Mouse (Mus musculus): Measurements from ENCODE around the gene Mycbp2.

DNA sequence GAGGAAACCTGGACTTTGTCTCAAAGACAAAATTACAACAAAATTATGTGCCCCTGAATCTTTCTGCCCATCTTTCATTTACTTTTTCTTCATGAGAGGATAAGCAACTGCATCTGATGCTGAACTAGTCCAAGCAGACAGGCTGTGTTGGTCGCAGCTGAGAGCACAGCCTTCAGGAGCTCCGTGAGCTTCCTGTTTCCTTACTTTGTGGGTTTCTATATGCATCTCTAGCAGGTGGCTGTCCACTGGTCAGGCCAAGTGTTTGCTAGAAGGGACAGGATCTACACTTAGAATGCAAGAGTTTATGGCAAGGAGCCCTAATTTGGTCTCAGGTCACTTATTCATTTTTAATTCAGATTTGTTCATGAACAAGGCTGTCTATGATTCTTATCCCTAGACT lies 50.4 kb downstream of the Mycbp2 start:
- TF ChIP-seq CTCF (IDR thresholded peaks at IDR 0.05; ENCODE audit: low read depth) = no peak
- no peak for TF ChIP-seq EP300 (IDR thresholded peaks at IDR 0.05; ENCODE audit: low read depth)
